Mouse (Mus musculus) hematopoietic multipotent progenitor cell, adult 10-12 weeks (in vitro differentiated cells): ENCODE data around the gene Hepacam. TPM values are rescaled to one million over a fixed set of nuclear protein-coding genes. Genes with fewer than 3 reads are reported as not detected.

Experiments
- polyA plus RNA-seq: library from polyadenylated mRNA; stranded (reverse); fragments of >175 nt; gene quantifications from 2 replicates; pipeline ENCODE4 v1.2.3, GENCODE M21; 2012; ENCODE audit warnings: low replicate concordance

Hepacam gene
- polyA plus RNA-seq, result not detected in 2 replicates

GRCm38 (mm10) chr9:37367301-37368080 is at the start of gene Hepacam:
Gene Hepacam (plus strand): TSS chr9:37367351.

DNA sequence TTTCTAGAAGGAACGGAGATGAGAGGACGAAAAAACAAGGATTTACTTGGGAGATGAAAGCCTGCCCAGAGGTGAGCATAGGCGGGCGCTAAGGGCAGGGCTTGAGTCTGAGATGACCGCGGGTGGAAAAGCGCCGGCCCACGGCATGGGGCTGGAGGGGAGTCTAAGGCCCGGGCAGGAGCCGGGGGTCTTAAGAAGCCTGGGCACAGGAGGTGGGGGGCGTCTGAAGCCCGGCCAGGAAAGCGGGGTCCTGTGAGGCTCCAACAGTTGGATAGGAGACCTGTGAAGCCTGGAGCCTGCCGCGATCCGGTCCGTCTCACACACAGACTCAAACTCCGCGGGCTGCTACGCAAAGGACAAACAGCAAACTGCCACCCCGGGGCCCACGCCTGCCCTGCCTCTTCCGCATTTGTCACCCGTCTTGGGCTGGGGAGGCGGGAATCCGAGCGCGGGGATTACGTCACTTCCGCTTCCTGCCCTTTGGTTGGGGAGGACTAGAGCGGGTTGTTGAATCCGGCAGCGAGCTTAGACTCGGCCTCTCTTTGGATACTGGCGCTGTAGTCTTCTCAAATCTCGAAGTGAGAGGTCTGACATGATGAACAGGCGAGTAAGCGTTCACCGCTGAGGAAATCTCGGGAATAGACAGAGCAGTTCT is 19.0 kb upstream of the Hepacam start, which contains the start of gene Ccdc15:
Ccdc15 (minus strand) TSS at position 445 of the 655 bp plus-strand sequence.

GRCm38 (mm10) chr9:37401802-37402201 is 34.7 kb downstream of the Hepacam start, which contains the start of gene Robo4:
Gene Robo4 (plus strand): TSS chr9:37401897.

DNA sequence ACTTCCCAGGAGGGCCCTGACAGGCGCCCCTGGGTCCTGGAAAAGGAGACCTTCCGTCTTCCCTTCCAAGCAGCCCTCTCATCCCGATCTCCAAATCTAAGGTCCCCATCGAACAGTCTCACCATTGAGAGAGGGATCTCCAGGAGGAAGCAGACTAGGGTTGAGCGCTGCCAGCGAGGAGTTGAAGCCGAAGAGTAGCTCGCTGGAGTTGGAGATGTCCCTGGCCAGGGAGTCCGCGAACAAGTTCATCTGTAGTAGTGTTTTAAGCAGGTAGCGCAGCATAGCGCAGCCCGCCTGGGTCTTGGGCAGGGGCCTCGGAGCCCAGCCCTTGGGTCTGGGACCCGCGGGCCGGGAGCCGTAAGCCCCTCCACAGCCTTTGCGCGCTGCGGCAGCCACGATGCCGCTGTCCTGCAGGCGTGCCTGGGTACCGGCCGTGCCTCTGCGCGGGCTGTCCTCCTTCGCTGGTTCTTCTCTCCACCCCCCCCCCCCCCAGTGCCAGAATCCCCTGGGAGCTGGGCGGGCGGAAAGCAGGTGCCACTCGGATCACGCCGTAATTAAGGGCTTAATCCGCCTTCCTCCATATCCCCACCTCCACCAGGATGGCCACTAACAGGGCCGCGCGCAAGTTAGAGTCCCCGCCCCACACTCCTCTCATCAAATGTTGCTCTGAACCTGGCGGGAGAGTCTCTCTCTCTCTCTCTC is 65.7 kb downstream of the Hepacam start, which contains the start of gene Robo3:
Robo3 (minus strand) TSS at position 527 of the 702 bp plus-strand sequence.

Other genes with a start within 250 kb of the Hepacam start
- 0.11 and 0.26 TPM in 2 replicates for gene Pknox2, start 219.9 kb upstream of the Hepacam start, polyA plus RNA-seq
- 0.40 and 0.44 TPM in 2 replicates for gene Tmem218, start 159.1 kb upstream of the Hepacam start, polyA plus RNA-seq
- gene Slc37a2, start 111.6 kb upstream of the Hepacam start, polyA plus RNA-seq, result 3.6 and 4.5 TPM in 2 replicates
- 9.7 and 21.2 TPM in 2 replicates for gene Ccdc15, start 18.9 kb upstream of the Hepacam start, polyA plus RNA-seq
- 1.1 and 2.0 TPM in 2 replicates for gene Robo4, start 34.5 kb downstream of the Hepacam start, polyA plus RNA-seq
- gene Robo3, start 65.9 kb downstream of the Hepacam start, polyA plus RNA-seq, result 0.21 and 0.71 TPM in 2 replicates
- gene Msantd2, start 122.0 kb downstream of the Hepacam start, polyA plus RNA-seq, result 15.5 and 39.2 TPM in 2 replicates
- gene Esam, start 160.7 kb downstream of the Hepacam start, polyA plus RNA-seq, result 1.2 and 2.2 TPM in 2 replicates
- gene Vsig2, start 171.9 kb downstream of the Hepacam start, polyA plus RNA-seq, result not detected in 2 replicates
- 101 and 116 TPM in 2 replicates for gene Nrgn, start 185.6 kb downstream of the Hepacam start, polyA plus RNA-seq
- 0.35 and 1.1 TPM in 2 replicates for gene Siae, start 188.3 kb downstream of the Hepacam start, polyA plus RNA-seq
- gene Spa17, start 246.4 kb downstream of the Hepacam start, polyA plus RNA-seq, result 0.77 TPM in 1 of 2 replicates, not detected in the other